Mouse (Mus musculus) liver, embryonic 12.5 days (tissue): Measurements from ENCODE around the gene Ufsp2. TPM values are rescaled to one million over a fixed set of nuclear protein-coding genes. Genes with fewer than 3 reads are reported as not detected.

Experiments
- ATAC-seq: fragments of 200-750 bp; cut with Nextera tagmentation; 2 replicates; pipeline ENCODE4 v1.8.0; 2017; ENCODE audit warnings: moderate number of reproducible peaks, mild to moderate bottlenecking, moderate library complexity
- H3K27ac ChIP-seq: fragments of 300-500 bp; sonication (generic); 2 replicates; pipeline ENCODE4 v1.5.1; 2016; ENCODE audit warnings: mild to moderate bottlenecking
- H3K27me3 ChIP-seq: fragments of 300-500 bp; sonication (generic); replicated peaks from 2 replicates; pipeline ENCODE4 v1.6.1; 2016; ENCODE audit warnings: mild to moderate bottlenecking, moderate library complexity
- H3K36me3 ChIP-seq: fragments of 300-500 bp; sonication (generic); 2 replicates; pipeline ENCODE4 v1.6.1; 2016; ENCODE audit warnings: mild to moderate bottlenecking, moderate library complexity
- H3K4me1 ChIP-seq: fragments of 300-500 bp; sonication (generic); 2 replicates; pipeline ENCODE4 v1.6.1; 2016
- H3K4me2 ChIP-seq: fragments of 300-500 bp; sonication (generic); 2 replicates; pipeline ENCODE4 v1.6.1; 2016; ENCODE audit warnings: mild to moderate bottlenecking, moderate library complexity
- H3K4me3 ChIP-seq: fragments of 300-500 bp; sonication (generic); 2 replicates; pipeline ENCODE4 v1.5.1; 2016; ENCODE audit warnings: mild to moderate bottlenecking, moderate library complexity
- H3K9ac ChIP-seq: fragments of 300-500 bp; sonication (generic); 2 replicates; pipeline ENCODE4 v1.6.1; 2016; ENCODE audit warnings: mild to moderate bottlenecking, moderate library complexity
- H3K9me3 ChIP-seq: fragments of 300-500 bp; sonication (generic); replicated peaks from 2 replicates; pipeline ENCODE4 v1.6.1; 2016; ENCODE audit warnings: mild to moderate bottlenecking, moderate library complexity
- WGBS: fragments of 180-500 bp; shearing (Covaris S2); methylation state at CpG from one replicate; pipeline ENCODE4 v1.1.7; 2016; ENCODE audit not compliant: insufficient replicate concordance; 5-methylcytosine and 5-hydroxymethylcytosine counted together
- polyA plus RNA-seq: library from polyadenylated mRNA; unstranded; fragments of >200 nt; fragmentation: Nextera tagmentation; extraction: Ambion mirVana; gene quantifications from 2 replicates; pipeline ENCODE4 v1.2.1, GENCODE M21; 2016

Ufsp2 gene
- polyA plus RNA-seq, 1 experiment from 2014 or later: 45.4 TPM

DNA sequence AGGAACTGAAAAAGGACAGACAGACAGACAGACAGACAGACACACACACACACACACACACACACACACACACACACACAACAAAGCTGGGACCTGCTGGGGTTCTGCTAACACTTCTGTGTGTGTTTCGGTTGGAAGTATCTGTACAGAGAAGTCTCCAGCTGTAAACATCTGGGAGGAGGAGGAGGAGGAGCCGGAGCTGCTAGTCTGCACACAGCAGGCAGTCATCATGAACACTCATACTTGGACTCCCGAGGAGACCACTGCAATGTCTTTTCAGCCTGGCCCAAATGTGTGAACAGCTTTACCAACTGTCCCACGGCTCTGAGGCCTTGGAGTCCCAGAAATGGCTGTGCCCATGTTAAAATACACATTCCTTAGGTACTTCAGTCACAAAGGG, 49.1 kb downstream of the Ufsp2 start:
- no peaks in the 10 kb centered on the region for H3K27me3 ChIP-seq
- 58% methylated on average over 4 of the region's 4 CpGs for WGBS
- no peak overlapping the region for H3K9ac ChIP-seq
- no peak overlapping the region for H3K4me3 ChIP-seq
- H3K9me3 ChIP-seq: no peaks in the 10 kb centered on the region
- no peaks in the 10 kb centered on the region for H3K4me1 ChIP-seq
- ATAC-seq: no peak
- no peaks in the 10 kb centered on the region for H3K36me3 ChIP-seq
- no peak overlapping the region for H3K4me2 ChIP-seq
- H3K27ac ChIP-seq: no peak overlapping the region

DNA sequence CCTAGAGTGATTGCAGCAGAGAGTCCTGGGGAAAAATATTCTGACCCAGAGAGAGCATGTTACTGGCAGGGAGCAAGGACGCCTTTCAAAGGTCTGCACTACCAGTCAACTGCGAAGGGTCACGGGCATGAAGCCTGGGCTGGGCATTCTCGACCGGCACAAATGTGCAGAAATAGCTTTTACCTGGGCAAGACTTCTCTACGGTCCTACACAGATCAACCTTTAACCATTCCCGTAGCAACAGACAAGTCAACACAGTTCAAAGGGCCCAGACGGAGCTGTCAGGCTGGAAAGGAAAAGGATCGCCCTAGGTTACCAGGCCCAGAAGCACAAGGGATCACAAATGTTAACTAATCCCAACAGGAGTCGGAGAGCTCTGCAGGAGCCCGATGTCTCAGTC, 60.9 kb downstream of the Ufsp2 start:
- no peaks in the 10 kb centered on the region for H3K27me3 ChIP-seq
- 84% methylated on average over 11 of the region's 11 CpGs for WGBS
- H3K4me3 ChIP-seq: no peak overlapping the region
- no peak overlapping the region for H3K4me2 ChIP-seq
- no peak overlapping the region for H3K27ac ChIP-seq
- H3K9ac ChIP-seq: no peak overlapping the region
- peaks cover 31% of the 10 kb centered on the region for H3K36me3 ChIP-seq
- H3K4me1 ChIP-seq: no peaks in the 10 kb centered on the region
- H3K9me3 ChIP-seq: no peaks in the 10 kb centered on the region
- ATAC-seq: no peak

DNA sequence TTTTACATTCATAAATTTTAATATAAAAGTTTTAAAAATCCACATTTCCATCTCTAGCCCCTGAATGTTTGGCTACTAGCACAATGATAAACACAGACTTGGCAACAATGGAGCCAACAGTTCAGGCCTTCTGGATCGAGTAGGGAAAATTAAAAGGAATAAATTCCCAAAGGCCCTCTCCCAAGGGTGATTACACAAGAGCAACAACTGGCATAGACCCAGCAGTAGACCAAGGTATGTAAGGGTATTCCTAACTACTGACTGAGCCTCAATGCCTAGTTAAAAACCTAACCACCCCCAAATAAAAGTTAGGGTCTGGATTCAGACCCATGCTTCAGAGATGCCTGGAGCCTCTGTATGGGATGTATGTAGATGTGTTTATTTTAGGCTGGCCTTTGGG, 64.3 kb downstream of the Ufsp2 start:
- Histone ChIP-seq H3K27ac (no peak overlapping the region), H3K36me3 (peaks cover 37% of the 10 kb centered on the region), H3K9me3 (no peaks in the 10 kb centered on the region), H3K4me1 (no peaks in the 10 kb centered on the region), H3K27me3 (no peaks in the 10 kb centered on the region), H3K4me3 (no peak overlapping the region), H3K9ac (no peak overlapping the region), H3K4me2 (no peak overlapping the region)
- no peak for ATAC-seq
- 63% methylated on average over 1 of the region's 1 CpGs for WGBS

DNA sequence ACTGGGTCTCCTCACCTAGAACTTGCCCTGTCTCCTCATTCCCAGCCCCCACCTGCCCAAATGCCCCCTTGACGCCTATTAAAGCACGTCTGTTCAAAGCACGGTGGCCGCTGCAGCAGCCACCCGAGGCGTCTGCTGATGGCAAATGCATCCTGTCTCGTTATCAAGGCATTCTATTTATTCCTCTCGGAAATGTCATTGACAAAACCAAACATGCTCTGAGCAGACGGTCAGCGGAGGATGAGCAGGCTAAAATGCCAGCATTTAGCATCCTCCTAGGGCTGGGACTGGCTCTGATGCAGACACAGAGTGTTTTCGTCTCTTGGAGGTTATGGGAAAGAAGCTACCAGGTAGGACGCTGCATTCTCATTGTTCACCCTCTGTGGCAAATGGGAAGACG, 64.9 kb downstream of the Ufsp2 start:
- Histone ChIP-seq H3K27me3 (no peaks in the 10 kb centered on the region), H3K4me3 (no peak overlapping the region), H3K9ac (no peak overlapping the region), H3K36me3 (peaks cover 32% of the 10 kb centered on the region), H3K4me1 (no peaks in the 10 kb centered on the region), H3K9me3 (no peaks in the 10 kb centered on the region), H3K27ac (no peak overlapping the region), H3K4me2 (no peak overlapping the region)
- 73% methylated on average over 13 of the region's 13 CpGs for WGBS
- no peak for ATAC-seq

Other genes starting within 250 kb of the Ufsp2 start
- gene Pdlim3, start 90.1 kb upstream of the Ufsp2 start, polyA plus RNA-seq: 2.1 and 3.7 TPM in 2 replicates
- gene Ccdc110, start 40.9 kb upstream of the Ufsp2 start, polyA plus RNA-seq: not detected in 2 replicates
- gene 1700029J07Rik, start 276 bp upstream of the Ufsp2 start, polyA plus RNA-seq: 1.1 and 1.2 TPM in 2 replicates
- gene Lrp2bp, start 23.8 kb downstream of the Ufsp2 start, polyA plus RNA-seq: 0.16 TPM in 1 of 2 replicates, not detected in the other
- 8.8 and 9.6 TPM in 2 replicates for gene Ankrd37, start 30.2 kb downstream of the Ufsp2 start, polyA plus RNA-seq
- gene Cfap97, start 176.2 kb downstream of the Ufsp2 start, polyA plus RNA-seq: 12.1 and 12.5 TPM in 2 replicates
- gene Snx25, start 176.6 kb downstream of the Ufsp2 start, polyA plus RNA-seq: 5.7 and 6.2 TPM in 2 replicates
- 144 and 148 TPM in 2 replicates for gene Slc25a4, start 235.8 kb downstream of the Ufsp2 start, polyA plus RNA-seq